Mouse (Mus musculus) MEL (cell line): ENCODE measurements at regions not wholly inside any gene's neighbourhood (a gene's known extent, or its start where the extent isn't known, plus 50 kb on each side); places are given as distances from the start of the nearest gene placed in this dataset.

Source experiments
- DNase-seq: peaks from one replicate; pipeline ENCODE4 v3.0.0; 2011; ENCODE audit warnings: low read depth, low spot score
- H3K27ac ChIP-seq: 2 replicates; pipeline ENCODE4 v1.5.1; 2012; ENCODE audit warnings: low read depth, mild to moderate bottlenecking, control low read depth, low read length, moderate library complexity; ENCODE audit not compliant: control insufficient read depth
- H3K27me3 ChIP-seq, 2 experiments: fragments of 150-350 bp in 1 of 2; sonication (generic) in 1 of 2; 2 replicates each; pipeline ENCODE4 v1.6.1; 2012; ENCODE audit warnings: low read length in 2 of 2, mild to moderate bottlenecking in 2 of 2, improper control_type of control experiment in 1 of 2, moderate library complexity in 1 of 2; ENCODE audit not compliant: insufficient read depth in 2 of 2, control insufficient read depth in 1 of 2
- H3K36me3 ChIP-seq, 2 experiments: 2 replicates each; pipeline ENCODE4 v1.6.1; 2012 to 2014; ENCODE audit warnings: low read length in 2 of 2, improper control_type of control experiment in 1 of 2, inconsistent platforms in 1 of 2, mild to moderate bottlenecking in 1 of 2; ENCODE audit not compliant: insufficient read depth in 2 of 2, control insufficient read depth in 1 of 2
- H3K4me1 ChIP-seq, 2 experiments: fragments of 150-350 bp in 1 of 2; sonication (generic) in 1 of 2; 2 replicates each; pipeline ENCODE4 v1.6.1; 2012; ENCODE audit warnings: low read length in 2 of 2, improper control_type of control experiment in 1 of 2, mild to moderate bottlenecking in 1 of 2; ENCODE audit not compliant: insufficient read depth in 2 of 2, control insufficient read depth in 1 of 2
- H3K4me3 ChIP-seq, 2 experiments: fragments of 150-350 bp in 1 of 2; sonication (generic) in 1 of 2; 2 replicates each; pipeline ENCODE4 v1.5.1; 2012; ENCODE audit warnings: low read depth in 2 of 2, low read length in 2 of 2, mild to moderate bottlenecking in 2 of 2, moderate library complexity in 2 of 2, control low read depth in 1 of 2, improper control_type of control experiment in 1 of 2; ENCODE audit not compliant: control insufficient read depth in 1 of 2, insufficient read depth in 1 of 2
- H3K79me2 ChIP-seq: 2 replicates; pipeline ENCODE4 v1.6.1; 2012; ENCODE audit warnings: mild to moderate bottlenecking, low read length, moderate library complexity; ENCODE audit not compliant: control insufficient read depth, poor library complexity, insufficient read depth
- H3K9ac ChIP-seq: 2 replicates; pipeline ENCODE4 v1.6.1; 2012; ENCODE audit warnings: low read depth, mild to moderate bottlenecking, control low read depth, low read length, moderate library complexity; ENCODE audit not compliant: control insufficient read depth, poor library complexity, severe bottlenecking
- H3K9me3 ChIP-seq: fragments of 150-350 bp; sonication (generic); replicated peaks from 2 replicates; pipeline ENCODE4 v1.6.1; 2012; ENCODE audit warnings: mild to moderate bottlenecking, low read length, improper control_type of control experiment, moderate library complexity; ENCODE audit not compliant: insufficient read depth
- BHLHE40 ChIP-seq: IDR thresholded peaks from 2 replicates; pipeline ENCODE4 v1.6.1; 2012; ENCODE audit warnings: low read depth, mild to moderate bottlenecking, inconsistent platforms, low read length, improper control_type of control experiment, borderline replicate concordance
- CHD1 ChIP-seq: IDR thresholded peaks from 2 replicates; pipeline ENCODE4 v1.6.1; 2012; ENCODE audit warnings: low read depth, mild to moderate bottlenecking, inconsistent platforms, low read length, improper control_type of control experiment
- CTCF ChIP-seq, 3 experiments: IDR thresholded peaks in 2 of 3; conservative IDR thresholded peaks in 1 of 3; 2 replicates each; pipeline ENCODE4 v1.5.1; 2011 to 2012; ENCODE audit warnings: low read length in 3 of 3, low read depth in 2 of 3, mild to moderate bottlenecking in 2 of 3, improper control_type of control experiment in 1 of 3, inconsistent platforms in 1 of 3, mixed read lengths in 1 of 3, moderate library complexity in 1 of 3; ENCODE audit not compliant: control insufficient read depth in 1 of 3, insufficient read depth in 1 of 3, poor library complexity in 1 of 3, severe bottlenecking in 1 of 3
- E2F4 ChIP-seq: IDR thresholded peaks from 2 replicates; pipeline ENCODE4 v1.6.1; 2011; ENCODE audit warnings: low read depth, low read length, improper control_type of control experiment, borderline replicate concordance
- ELF1 ChIP-seq: IDR thresholded peaks from 2 replicates; pipeline ENCODE4 v1.6.1; 2014; ENCODE audit warnings: low read depth, mild to moderate bottlenecking, inconsistent platforms, low read length, improper control_type of control experiment, moderate library complexity
- EP300 ChIP-seq, 2 experiments: IDR thresholded peaks; 2 replicates each; pipeline ENCODE4 v1.6.1; 2011; ENCODE audit warnings: improper control_type of control experiment in 2 of 2, low read length in 2 of 2, low read depth in 1 of 2, mild to moderate bottlenecking in 1 of 2
- ETS1 ChIP-seq: IDR thresholded peaks from 2 replicates; pipeline ENCODE4 v1.6.1; 2012; ENCODE audit warnings: low read depth, mild to moderate bottlenecking, inconsistent platforms, low read length, improper control_type of control experiment, moderate library complexity
- GABPA ChIP-seq: IDR thresholded peaks from 2 replicates; pipeline ENCODE4 v1.6.1; 2012; ENCODE audit warnings: low read depth, mild to moderate bottlenecking, inconsistent platforms, low read length, improper control_type of control experiment, moderate library complexity
- GATA1 ChIP-seq: IDR thresholded peaks from 2 replicates; pipeline ENCODE4 v1.6.1; 2011; ENCODE audit warnings: low read depth, low read length, improper control_type of control experiment
- HCFC1 ChIP-seq: IDR thresholded peaks from 2 replicates; pipeline ENCODE4 v1.6.1; 2012; ENCODE audit warnings: low read depth, mild to moderate bottlenecking, inconsistent platforms, low read length, improper control_type of control experiment, moderate library complexity
- JUND ChIP-seq: IDR thresholded peaks from 2 replicates; pipeline ENCODE4 v1.6.1; 2011; ENCODE audit warnings: low read depth, mild to moderate bottlenecking, improper control_type of control experiment, low read length
- KAT2A ChIP-seq: conservative IDR thresholded peaks from 2 replicates; pipeline ENCODE4 v1.6.1; 2012; ENCODE audit warnings: low read depth, low read length, improper control_type of control experiment, inconsistent platforms
- MAFK ChIP-seq: IDR thresholded peaks from 2 replicates; pipeline ENCODE4 v1.6.1; 2011; ENCODE audit warnings: low read depth, mild to moderate bottlenecking, low read length, improper control_type of control experiment, borderline replicate concordance
- MAX ChIP-seq: IDR thresholded peaks from 2 replicates; pipeline ENCODE4 v1.6.1; 2011; ENCODE audit warnings: low read length, improper control_type of control experiment
- MXI1 ChIP-seq: IDR thresholded peaks from 2 replicates; pipeline ENCODE4 v1.6.1; 2011; ENCODE audit warnings: mild to moderate bottlenecking, low read depth, low read length, improper control_type of control experiment
- MYB ChIP-seq: IDR thresholded peaks from 2 replicates; pipeline ENCODE4 v1.6.1; 2011; ENCODE audit warnings: mild to moderate bottlenecking, low read depth, low read length, improper control_type of control experiment
- MYC ChIP-seq: IDR thresholded peaks from 2 replicates; pipeline ENCODE4 v1.6.1; 2011; ENCODE audit warnings: low read depth, mild to moderate bottlenecking, low read length, improper control_type of control experiment, moderate library complexity
- NRF1 ChIP-seq: IDR thresholded peaks from 2 replicates; pipeline ENCODE4 v1.6.1; 2014; ENCODE audit warnings: low read depth, mild to moderate bottlenecking, inconsistent platforms, low read length, improper control_type of control experiment, moderate library complexity; ENCODE audit not compliant: poor library complexity, insufficient read depth, severe bottlenecking
- POLR2A ChIP-seq, 2 experiments: IDR thresholded peaks; 2 replicates each; pipeline ENCODE4 v1.6.1; 2011 to 2012; ENCODE audit warnings: low read length in 2 of 2, mild to moderate bottlenecking in 2 of 2, control low read depth in 1 of 2, improper control_type of control experiment in 1 of 2, low read depth in 1 of 2, moderate library complexity in 1 of 2; ENCODE audit not compliant: control insufficient read depth in 1 of 2, insufficient read depth in 1 of 2, poor library complexity in 1 of 2
- POLR2AphosphoS2 ChIP-seq: IDR thresholded peaks from 2 replicates; pipeline ENCODE4 v1.6.1; 2011; ENCODE audit warnings: low read length, improper control_type of control experiment
- POLR2AphosphoS5 ChIP-seq: IDR thresholded peaks from 2 replicates; pipeline ENCODE4 v1.6.1; 2012; ENCODE audit warnings: low read depth, borderline replicate concordance, mild to moderate bottlenecking, inconsistent platforms, low read length, moderate library complexity, mixed read lengths
- RAD21 ChIP-seq: IDR thresholded peaks from 2 replicates; pipeline ENCODE4 v1.6.1; 2011; ENCODE audit warnings: mild to moderate bottlenecking, low read depth, low read length, improper control_type of control experiment
- RCOR1 ChIP-seq: IDR thresholded peaks from 2 replicates; pipeline ENCODE4 v1.6.1; 2012; ENCODE audit warnings: low read depth, mild to moderate bottlenecking, inconsistent platforms, low read length, improper control_type of control experiment
- SIN3A ChIP-seq: IDR thresholded peaks from 2 replicates; pipeline ENCODE4 v1.6.1; 2012; ENCODE audit warnings: low read length, improper control_type of control experiment, inconsistent platforms
- TBP ChIP-seq: IDR thresholded peaks from 2 replicates; pipeline ENCODE4 v1.8.0; 2011; ENCODE audit warnings: low read depth, low read length, improper control_type of control experiment
- TCF12 ChIP-seq: IDR thresholded peaks from 2 replicates; pipeline ENCODE4 v1.6.1; 2014; ENCODE audit warnings: low read depth, mild to moderate bottlenecking, inconsistent platforms, low read length, improper control_type of control experiment, moderate library complexity
- UBTF ChIP-seq: IDR thresholded peaks from 2 replicates; pipeline ENCODE4 v1.6.1; 2012; ENCODE audit warnings: low read depth, mild to moderate bottlenecking, inconsistent platforms, low read length, improper control_type of control experiment, moderate library complexity, borderline replicate concordance; ENCODE audit not compliant: insufficient read depth
- ZC3H11A ChIP-seq: IDR thresholded peaks from 2 replicates; pipeline ENCODE4 v1.6.1; 2012; ENCODE audit warnings: low read depth, mild to moderate bottlenecking, inconsistent platforms, low read length, improper control_type of control experiment
- ZMIZ1 ChIP-seq: IDR thresholded peaks from 2 replicates; pipeline ENCODE4 v1.6.1; 2012; ENCODE audit warnings: low read depth, mild to moderate bottlenecking, inconsistent platforms, low read length, improper control_type of control experiment, moderate library complexity
- ZNF384 ChIP-seq: IDR thresholded peaks from 2 replicates; pipeline ENCODE4 v1.6.1; 2012; ENCODE audit warnings: low read depth, mild to moderate bottlenecking, inconsistent platforms, low read length, improper control_type of control experiment

DNA sequence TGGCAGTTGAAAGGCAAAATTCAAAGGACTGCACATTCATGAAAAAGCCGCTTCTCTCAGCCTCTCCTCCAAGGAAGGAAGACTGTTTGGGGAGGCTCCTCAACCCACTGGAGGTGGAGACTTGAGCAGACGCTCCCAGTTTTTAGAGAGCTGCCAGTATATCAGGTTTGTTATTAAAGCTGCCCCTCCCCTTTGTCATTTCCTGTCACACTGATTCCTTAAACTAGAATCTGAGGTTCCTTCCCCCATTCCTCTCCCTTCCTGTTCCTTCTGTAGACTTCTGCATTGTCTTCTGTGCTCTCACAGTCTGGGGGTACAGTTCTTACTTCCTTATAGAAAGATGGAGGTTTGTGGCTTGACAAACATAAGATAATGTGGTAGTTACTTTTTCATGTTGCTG is 87.5 kb upstream of the Map3k1 start:
- H3K27ac ChIP-seq: no peak overlapping the region
- H3K4me1 ChIP-seq: peaks cover 12 to 27% of the 10 kb centered on the region in 2 experiments
- no peak overlapping the region for H3K9ac ChIP-seq
- TF ChIP-seq MAFK (no peak), ETS1 (peak; percentile 41; the same call in 1 of the 2 replicates), UBTF (no peak), POLR2A (IDR thresholded peaks at IDR 0.05; ENCODE audit: control insufficient read depth in 1 of 2, insufficient read depth in 1 of 2, low read depth in 1 of 2, low read length in 2 of 2, poor library complexity in 1 of 2) (no peak), E2F4 (no peak), ZNF384 (no peak), MXI1 (0 out of 2 replicates have a peak, but pooled peaks have one; percentile 19), HCFC1 (no peak), JUND (no peak), ZMIZ1 (no peak), MYC (no peak), RAD21 (no peak), TBP (no peak), BHLHE40 (0 out of 2 replicates have a peak, but pooled peaks have one; percentile 17), RCOR1 (peak; percentile 88), MYB (no peak), MAX (no peak), EP300 (IDR thresholded peaks at IDR 0.05; ENCODE audit: low read depth in 1 of 2, low read length in 2 of 2) (peak; percentile 45 to 47; a peak in 3 of 4 replicates), SIN3A (0 out of 2 replicates have a peak, but pooled peaks have one; percentile 33), ELF1 (peak; percentile 54; the same call in 1 of the 2 replicates), GATA1 (0 out of 2 replicates have a peak, but pooled peaks have one; percentile 9), POLR2AphosphoS2 (no peak), TCF12 (no peak)
- TF ChIP-seq, all 39 proteins: peak for 8
- Histone ChIP-seq H3K36me3 (peaks cover 0 to 25% of the 10 kb centered on the region in 2 experiments; a peak in 2 of 4 replicates), H3K4me3 (no peak overlapping the region), H3K79me2 (no peaks in the 10 kb centered on the region), H3K27me3 (no peaks in the 10 kb centered on the region; a peak in 1 of 4 replicates), H3K9me3 (no peaks in the 10 kb centered on the region)
- DNase-seq: peak; percentile 61

DNA sequence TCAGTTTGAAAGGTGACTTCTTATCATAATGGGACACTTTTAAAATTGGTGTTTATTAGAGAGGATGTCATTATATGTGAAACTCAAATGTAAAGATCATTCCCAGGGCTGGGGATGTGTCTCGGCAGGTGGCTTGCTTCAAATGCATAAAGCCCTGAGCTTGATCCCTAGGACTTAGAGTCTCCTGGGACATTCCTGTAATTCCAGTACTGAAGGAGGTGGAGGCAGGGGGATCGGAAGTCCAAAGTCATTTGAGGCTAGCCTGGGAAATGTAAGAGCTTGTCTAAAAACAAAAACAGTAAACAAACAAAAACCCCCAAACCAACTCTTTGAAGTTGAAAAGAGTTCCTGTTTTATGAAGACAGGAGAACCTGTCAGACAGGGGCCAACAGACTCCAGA is 94.6 kb upstream of the Map3k1 start:
- Histone ChIP-seq H3K9me3 (no peaks in the 10 kb centered on the region), H3K36me3 (peaks cover 0 to 2% of the 10 kb centered on the region in 2 experiments; a peak in 1 of 4 replicates), H3K4me1 (peaks cover 0 to 8% of the 10 kb centered on the region in 2 experiments; a peak in 1 of 4 replicates), H3K9ac (no peak overlapping the region), H3K79me2 (no peaks in the 10 kb centered on the region), H3K27me3 (no peaks in the 10 kb centered on the region; a peak in 1 of 4 replicates), H3K4me3 (no peak overlapping the region), H3K27ac (no peak overlapping the region)
- no peak for TF ChIP-seq POLR2AphosphoS5
- TF ChIP-seq GABPA: no peak
- TF ChIP-seq MYC: no peak
- TF ChIP-seq CHD1: no peak
- TF ChIP-seq POLR2A (IDR thresholded peaks at IDR 0.05; ENCODE audit: control insufficient read depth in 1 of 2, insufficient read depth in 1 of 2, low read depth in 1 of 2, low read length in 2 of 2, poor library complexity in 1 of 2): no peak
- TF ChIP-seq E2F4: no peak
- TF ChIP-seq MXI1: no peak
- no peak for TF ChIP-seq RAD21
- TF ChIP-seq MYB: no peak
- TF ChIP-seq TBP: no peak
- TF ChIP-seq MAFK: no peak
- TF ChIP-seq POLR2AphosphoS2: no peak
- TF ChIP-seq ZMIZ1: no peak
- TF ChIP-seq KAT2A: no peak
- TF ChIP-seq MAX: no peak
- TF ChIP-seq CTCF (IDR thresholded peaks at IDR 0.05 in 2 of 3, conservative IDR thresholded peaks at IDR 0.05 in 1 of 3; ENCODE audit: control insufficient read depth in 1 of 3, insufficient read depth in 1 of 3, low read depth in 2 of 3, low read length in 3 of 3, poor library complexity in 1 of 3, severe bottlenecking in 1 of 3): no peak
- no peak for TF ChIP-seq EP300 (IDR thresholded peaks at IDR 0.05; ENCODE audit: low read depth in 1 of 2, low read length in 2 of 2)
- TF ChIP-seq UBTF: no peak
- no peak for TF ChIP-seq NRF1
- TF ChIP-seq ZC3H11A: no peak
- DNase-seq: no peak
